Mouse (Mus musculus): Measurements from ENCODE around the gene Gsdme. TPM values are rescaled to one million over a fixed set of nuclear protein-coding genes. Genes with fewer than 3 reads are reported as not detected.

Gene Gsdme
- total and polyA plus RNA-seq, 2 experiments from 2014 or later = 29.4 TPM; not detected in 1

DNA sequence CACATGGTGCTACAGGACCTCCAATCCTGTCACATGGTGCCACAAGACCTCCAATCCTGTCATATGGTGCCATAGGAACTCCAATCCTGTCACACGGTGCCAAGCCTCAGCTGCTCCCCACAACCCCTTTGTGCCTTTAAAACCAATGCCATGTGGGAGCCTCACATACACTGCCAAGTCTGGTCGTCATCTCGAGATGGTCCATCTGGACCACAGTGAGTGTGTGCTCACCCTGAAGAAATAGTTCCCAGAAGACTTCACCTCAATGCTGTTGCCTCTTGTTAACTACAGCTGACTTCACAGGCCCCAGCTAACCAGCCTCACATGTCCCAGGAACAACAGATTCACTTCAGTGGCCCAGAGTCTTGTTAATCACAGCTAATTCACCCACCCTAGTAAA is 23.2 kb upstream of the Gsdme start:
- Histone ChIP-seq H3K4me2 (ENCODE audit: low read depth, low read length) (no peak overlapping the region), H3K36me3 (replicated peaks; ENCODE audit: control insufficient read depth, insufficient read depth, low read length) (no peaks in the 10 kb centered on the region), H3K27me3 (ENCODE audit: control insufficient read depth, insufficient read depth, low read length) (no peaks in the 10 kb centered on the region), H3K27ac (ENCODE audit: low read depth) (no peak overlapping the region), H3K4me3 (ENCODE audit: low read depth, low read length) (no peak overlapping the region), H3K4me1 (ENCODE audit: control insufficient read depth, insufficient read depth) (no peaks in the 10 kb centered on the region), H3K9me3 (replicated peaks; ENCODE audit: control insufficient read depth, low read length) (peaks cover 4% of the 10 kb centered on the region; the same call in 1 of the 2 replicates), H3K9ac (replicated peaks; ENCODE audit: low read depth, low read length) (no peak overlapping the region)
- TF ChIP-seq CTCF (IDR thresholded peaks at IDR 0.05; ENCODE audit: low read depth) (no peak), EP300 (IDR thresholded peaks at IDR 0.05; ENCODE audit: low read depth) (no peak)
- ATAC-seq (ENCODE audit: insufficient read depth, low read depth) (no peak), DNase-seq (ENCODE audit: low spot score) (no peak)
- 89% methylated on average over 3 of the region's 3 CpGs for WGBS

- WGBS = 88% methylated on average over 7 of the region's 7 CpGs
- TF ChIP-seq CTCF (IDR thresholded peaks at IDR 0.05; ENCODE audit: low read depth) = no peak
- TF ChIP-seq EP300 (IDR thresholded peaks at IDR 0.05; ENCODE audit: low read depth) = no peak
- Histone ChIP-seq H3K27me3 (ENCODE audit: control insufficient read depth, insufficient read depth, low read length) (no peaks in the 10 kb centered on the region), H3K36me3 (replicated peaks; ENCODE audit: control insufficient read depth, insufficient read depth, low read length) (no peaks in the 10 kb centered on the region), H3K9ac (replicated peaks; ENCODE audit: low read depth, low read length) (no peak overlapping the region), H3K4me1 (ENCODE audit: control insufficient read depth, insufficient read depth) (no peaks in the 10 kb centered on the region), H3K9me3 (replicated peaks; ENCODE audit: control insufficient read depth, low read length) (0 out of 2 replicates have a peak, but pooled peaks cover under 1% of the 10 kb centered on the region), H3K4me3 (ENCODE audit: low read depth, low read length) (no peak overlapping the region), H3K4me2 (ENCODE audit: low read depth, low read length) (no peak overlapping the region), H3K27ac (ENCODE audit: low read depth) (no peak overlapping the region)
- no peak for ATAC-seq (ENCODE audit: insufficient read depth, low read depth)
- no peak for DNase-seq (ENCODE audit: low spot score)
These were observed 16.0 kb upstream of the Gsdme start for GRCm38 (mm10) chr6:50279642-50280041.

DNA sequence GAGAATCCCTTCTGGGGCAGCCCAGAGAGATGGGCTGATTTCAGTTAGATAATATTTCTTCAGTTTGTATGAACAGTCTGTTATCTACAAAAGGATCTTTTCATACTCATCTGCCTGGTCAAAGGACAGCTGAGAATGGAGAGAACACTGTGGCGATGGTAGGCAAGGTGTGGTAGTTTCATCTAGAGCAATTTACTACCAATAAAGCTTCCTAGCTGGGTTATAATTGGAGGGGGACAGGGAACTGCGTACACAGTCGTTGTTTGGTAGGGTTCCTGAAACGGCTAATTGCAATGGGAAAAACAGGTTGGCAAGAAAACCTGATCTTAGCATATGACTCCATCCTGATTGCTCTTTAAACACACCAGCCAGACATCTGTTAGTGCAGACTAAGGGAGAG is 10.3 kb upstream of the Gsdme start:
- WGBS = 79% methylated on average over 4 of the region's 4 CpGs
- Histone ChIP-seq H3K36me3 (replicated peaks; ENCODE audit: control insufficient read depth, insufficient read depth, low read length) (no peaks in the 10 kb centered on the region), H3K9me3 (replicated peaks; ENCODE audit: control insufficient read depth, low read length) (no peaks in the 10 kb centered on the region), H3K4me1 (ENCODE audit: control insufficient read depth, insufficient read depth) (no peaks in the 10 kb centered on the region), H3K4me2 (ENCODE audit: low read depth, low read length) (no peak overlapping the region), H3K4me3 (ENCODE audit: low read depth, low read length) (no peak overlapping the region), H3K9ac (replicated peaks; ENCODE audit: low read depth, low read length) (no peak overlapping the region), H3K27me3 (ENCODE audit: control insufficient read depth, insufficient read depth, low read length) (no peaks in the 10 kb centered on the region), H3K27ac (ENCODE audit: low read depth) (no peak overlapping the region)
- TF ChIP-seq EP300 (IDR thresholded peaks at IDR 0.05; ENCODE audit: low read depth) (no peak), CTCF (IDR thresholded peaks at IDR 0.05; ENCODE audit: low read depth) (no peak)
- no peak for ATAC-seq (ENCODE audit: insufficient read depth, low read depth)
- no peak for DNase-seq (ENCODE audit: low spot score)

- Histone ChIP-seq H3K4me3 (ENCODE audit: low read depth, low read length) (no peak overlapping the region), H3K4me1 (ENCODE audit: control insufficient read depth, insufficient read depth) (no peaks in the 10 kb centered on the region), H3K27me3 (ENCODE audit: control insufficient read depth, insufficient read depth, low read length) (no peaks in the 10 kb centered on the region), H3K9me3 (replicated peaks; ENCODE audit: control insufficient read depth, low read length) (no peaks in the 10 kb centered on the region), H3K9ac (replicated peaks; ENCODE audit: low read depth, low read length) (no peak overlapping the region), H3K4me2 (ENCODE audit: low read depth, low read length) (no peak overlapping the region), H3K27ac (ENCODE audit: low read depth) (no peak overlapping the region), H3K36me3 (replicated peaks; ENCODE audit: control insufficient read depth, insufficient read depth, low read length) (no peaks in the 10 kb centered on the region)
- DNase-seq (ENCODE audit: low spot score) (no peak), ATAC-seq (ENCODE audit: insufficient read depth, low read depth) (no peak)
- TF ChIP-seq CTCF (IDR thresholded peaks at IDR 0.05; ENCODE audit: low read depth) (no peak), EP300 (IDR thresholded peaks at IDR 0.05; ENCODE audit: low read depth) (no peak)
- 50% methylated on average over 1 of the region's 1 CpGs for WGBS
These were observed 9.8 kb upstream of the Gsdme start for GRCm38 (mm10) chr6:50273416-50273815.

- Histone ChIP-seq H3K4me1 (ENCODE audit: control insufficient read depth, insufficient read depth) (peaks cover 7% of the 10 kb centered on the region), H3K4me2 (ENCODE audit: low read depth, low read length) (peak overlapping the region; percentile 90), H3K9ac (replicated peaks; ENCODE audit: low read depth, low read length) (no peak overlapping the region), H3K27ac (ENCODE audit: low read depth) (no peak overlapping the region), H3K36me3 (replicated peaks; ENCODE audit: control insufficient read depth, insufficient read depth, low read length) (no peaks in the 10 kb centered on the region), H3K27me3 (ENCODE audit: control insufficient read depth, insufficient read depth, low read length) (no peaks in the 10 kb centered on the region), H3K9me3 (replicated peaks; ENCODE audit: control insufficient read depth, low read length) (no peaks in the 10 kb centered on the region), H3K4me3 (ENCODE audit: low read depth, low read length) (peak overlapping the region; percentile 58)
- TF ChIP-seq CTCF (IDR thresholded peaks at IDR 0.05; ENCODE audit: low read depth) = no peak
- no peak for TF ChIP-seq EP300 (IDR thresholded peaks at IDR 0.05; ENCODE audit: low read depth)
- WGBS = 29% methylated on average over 7 of the region's 7 CpGs
- DNase-seq (ENCODE audit: low spot score) (no peak), ATAC-seq (ENCODE audit: insufficient read depth, low read depth) (no peak)
These were observed 1.4 kb downstream of the Gsdme start for GRCm38 (mm10) chr6:50262310-50262709.

GRCm38 (mm10) chr6:50261922-50262261 is 1.8 kb downstream of the Gsdme start:
- H3K4me1 ChIP-seq (ENCODE audit: control insufficient read depth, insufficient read depth) = peaks cover 7% of the 10 kb centered on the region
- H3K4me3 ChIP-seq (ENCODE audit: low read depth, low read length) = peak overlapping the region; percentile 58
- TF ChIP-seq EP300 (IDR thresholded peaks at IDR 0.05; ENCODE audit: low read depth) (no peak), CTCF (IDR thresholded peaks at IDR 0.05; ENCODE audit: low read depth) (no peak)
- H3K9me3 ChIP-seq (replicated peaks; ENCODE audit: control insufficient read depth, low read length) = no peaks in the 10 kb centered on the region
- 2% methylated on average over 6 of the region's 6 CpGs for WGBS
- DNase-seq (ENCODE audit: low spot score) (no peak), ATAC-seq (ENCODE audit: insufficient read depth, low read depth) (no peak)
- H3K27ac ChIP-seq (ENCODE audit: low read depth) = no peak overlapping the region
- no peaks in the 10 kb centered on the region for H3K27me3 ChIP-seq (ENCODE audit: control insufficient read depth, insufficient read depth, low read length)
- H3K4me2 ChIP-seq (ENCODE audit: low read depth, low read length) = peak overlapping the region; percentile 90
- no peaks in the 10 kb centered on the region for H3K36me3 ChIP-seq (replicated peaks; ENCODE audit: control insufficient read depth, insufficient read depth, low read length)
- H3K9ac ChIP-seq (replicated peaks; ENCODE audit: low read depth, low read length) = peak overlapping the region; percentile 50
